Mouse (Mus musculus) layer of hippocampus, adult 11-12 months (tissue): ENCODE measurements around the gene Cdc42ep4.

ENCODE experiments used
- DNase-seq: peaks from one replicate; pipeline ENCODE4 v3.0.0; 2022; ENCODE audit warnings: low spot score

Gene Cdc42ep4

GRCm38 (mm10) chr11:113683627-113683956 lies 68.1 kb downstream of the Cdc42ep4 start:
- DNase-seq, result no peak

DNA sequence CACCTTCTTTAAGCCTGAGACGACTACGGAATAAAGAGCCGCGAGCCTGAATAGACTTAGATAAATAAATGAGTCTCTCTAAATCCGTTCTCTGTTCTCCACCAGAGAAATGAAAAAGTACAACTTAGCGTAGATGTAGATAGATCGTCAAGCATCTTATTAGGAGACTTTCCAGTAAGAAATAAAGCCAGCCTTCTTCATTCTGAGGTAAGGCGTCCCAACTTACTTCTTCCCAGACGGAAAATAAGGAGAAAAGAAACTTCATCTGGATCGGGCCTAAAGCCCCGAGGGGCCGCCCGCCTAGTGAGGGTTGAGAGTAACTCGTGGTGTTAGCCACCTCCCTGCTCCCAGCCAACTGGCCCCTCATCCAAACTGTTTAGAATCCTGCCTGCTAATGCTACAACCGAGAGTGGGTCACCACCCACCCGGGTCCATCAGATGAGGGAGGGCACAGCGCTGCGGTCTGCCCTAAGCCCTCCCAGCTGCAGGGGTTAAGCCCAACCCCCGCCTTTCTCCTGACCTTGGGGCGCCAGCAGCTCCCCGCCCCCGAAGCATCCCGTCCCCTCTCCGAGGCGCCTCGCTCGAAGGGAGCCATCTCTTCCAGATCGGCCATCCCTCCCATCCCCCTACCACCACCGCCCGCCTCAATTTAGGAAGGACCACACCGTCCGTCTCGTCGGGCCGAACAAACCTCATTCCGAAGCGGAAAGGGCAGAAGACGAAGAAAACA lies 68.6 kb downstream of the Cdc42ep4 start:
- DNase-seq, result peak; percentile 41

DNA sequence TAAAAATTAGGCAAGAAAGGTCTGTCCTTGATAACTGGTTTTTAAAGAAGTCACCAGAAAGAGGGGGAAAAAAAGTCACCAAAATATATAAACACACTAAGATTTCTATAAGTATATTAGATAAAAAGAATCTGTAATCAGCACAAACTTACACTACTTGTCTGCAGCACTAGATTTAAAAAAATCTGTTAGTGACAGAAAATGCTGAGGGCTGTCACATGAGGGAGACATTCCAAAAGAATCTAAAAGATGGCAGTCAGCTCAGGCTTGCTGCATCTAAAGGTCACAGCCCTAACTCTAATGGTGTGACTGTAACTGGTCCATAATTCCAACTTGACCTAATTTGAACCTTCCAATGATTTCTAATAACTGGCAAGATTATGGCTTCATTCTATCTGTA lies 69.7 kb downstream of the Cdc42ep4 start:
- DNase-seq, result no peak

- no peak for DNase-seq
Observed at GRCm38 (mm10) chr11:113680954-113681353, 70.7 kb downstream of the Cdc42ep4 start.

DNA sequence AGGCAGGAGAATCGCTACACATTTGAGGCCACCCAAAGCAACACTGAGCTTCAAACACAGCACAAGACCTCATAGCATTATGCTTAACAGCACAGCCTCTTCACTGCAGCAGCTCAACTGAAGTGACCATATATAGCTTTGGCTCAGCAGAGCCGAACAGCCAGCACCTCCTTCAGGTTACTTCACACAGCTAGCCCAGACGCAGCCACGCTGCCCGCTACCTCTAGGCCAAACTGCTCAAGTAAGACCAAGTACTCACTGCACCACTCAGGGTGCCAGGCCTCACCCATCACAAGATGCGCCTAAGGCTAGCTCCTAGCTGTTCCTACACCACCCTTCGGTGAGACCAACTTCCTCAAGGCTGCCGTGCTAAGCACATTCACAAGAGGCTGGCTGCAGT lies 73.3 kb downstream of the Cdc42ep4 start:
- no peak for DNase-seq

- DNase-seq, result no peak
Observed at GRCm38 (mm10) chr11:113677378-113677777, 74.3 kb downstream of the Cdc42ep4 start.
